Mouse (Mus musculus) gastrocnemius, adult 8-10 months (tissue): ENCODE data around the gene Bcl2a1b. TPM values are rescaled to one million over a fixed set of nuclear protein-coding genes. Genes with fewer than 3 reads are reported as not detected.
"Not testable (repeated sequence)": the region's sequence is repeated elsewhere in the genome, so short reads cannot be mapped to it uniquely, and the experiment has no call there.

Experiments
- DNase-seq, 2 experiments: peaks; one replicate each; pipeline ENCODE4 v3.0.0; 2022; ENCODE audit warnings: low spot score in 2 of 2
- total RNA-seq, 4 experiments: library from RNA; stranded (reverse); gene quantifications; 2 replicates each; pipeline ENCODE4 v1.2.4; 2022

The Bcl2a1b gene
- total RNA-seq, 4 experiments from 2014 or later: not detected

- DNase-seq: not testable (repeated sequence)
Observed at GRCm38 (mm10) chr9:89240516-89241019, 41.6 kb downstream of the Bcl2a1b start.

DNA sequence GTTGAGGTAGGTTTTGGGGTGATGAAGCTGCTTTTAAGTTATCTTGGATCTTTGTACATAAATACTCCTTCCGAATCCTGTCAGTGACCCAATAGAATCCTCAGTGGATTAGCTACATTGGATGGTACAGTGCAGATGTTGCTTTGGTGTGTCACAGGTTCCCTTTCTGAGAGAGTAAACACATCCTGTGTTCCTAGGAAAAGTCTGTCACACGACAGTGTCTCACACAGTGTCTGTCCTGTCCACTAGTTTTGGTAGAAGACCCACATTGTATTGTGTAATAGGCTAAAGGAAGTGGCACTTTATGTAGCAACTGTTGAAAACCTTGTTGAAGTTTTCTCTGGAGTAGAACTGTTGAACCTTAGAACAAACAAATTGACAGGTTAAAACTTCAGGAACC is 54.4 kb downstream of the Bcl2a1b start:
- no peak for DNase-seq

GRCm38 (mm10) chr9:89256556-89257335 is 57.7 kb downstream of the Bcl2a1b start:
- DNase-seq: no peak

Other genes with a start within 250 kb of the Bcl2a1b start
- not detected for gene Bcl2a1a, start 242.3 kb upstream of the Bcl2a1b start, total RNA-seq
- not detected for gene Trim43b, start 106.4 kb upstream of the Bcl2a1b start, total RNA-seq
- gene Gm29094, start 170 bp downstream of the Bcl2a1b start, total RNA-seq: not detected
- gene Mthfs, start 11.5 kb downstream of the Bcl2a1b start, total RNA-seq: 10 to 100 TPM; 11.9 to 15.4 (median 14.4) TPM